Mouse (Mus musculus) Muller cell, postnatal 12 days (primary cell): Measurements from ENCODE around the gene Atg4b.

Experiments used
- DNase-seq: peaks from one replicate; pipeline ENCODE4 v3.0.0-alpha.2; 2015; ENCODE audit errors: inconsistent ontology term

Gene Atg4b

DNA sequence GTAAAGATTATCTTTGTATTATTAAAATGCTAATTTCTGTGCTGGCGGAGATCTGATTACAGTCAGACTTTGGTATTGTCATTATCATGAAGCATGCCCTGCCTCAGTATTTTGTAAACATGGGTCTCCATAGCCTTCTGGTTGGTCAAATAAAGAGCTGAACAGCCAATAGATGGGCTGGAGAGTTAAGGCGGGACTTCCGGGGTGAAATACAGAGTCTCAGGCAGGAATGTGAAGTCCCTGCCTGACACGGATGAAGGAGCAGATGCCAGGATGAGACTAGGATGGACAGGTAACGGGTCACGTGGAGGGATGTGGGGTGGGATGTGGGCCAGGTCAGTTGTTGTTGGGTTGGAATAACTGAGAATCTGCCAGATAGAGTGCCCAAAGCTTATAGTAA, at the start of gene Atg4b:
Gene Atg4b (plus strand): TSS at position 211 of the 400 bp plus-strand sequence.
- DNase-seq = no peak

DNA sequence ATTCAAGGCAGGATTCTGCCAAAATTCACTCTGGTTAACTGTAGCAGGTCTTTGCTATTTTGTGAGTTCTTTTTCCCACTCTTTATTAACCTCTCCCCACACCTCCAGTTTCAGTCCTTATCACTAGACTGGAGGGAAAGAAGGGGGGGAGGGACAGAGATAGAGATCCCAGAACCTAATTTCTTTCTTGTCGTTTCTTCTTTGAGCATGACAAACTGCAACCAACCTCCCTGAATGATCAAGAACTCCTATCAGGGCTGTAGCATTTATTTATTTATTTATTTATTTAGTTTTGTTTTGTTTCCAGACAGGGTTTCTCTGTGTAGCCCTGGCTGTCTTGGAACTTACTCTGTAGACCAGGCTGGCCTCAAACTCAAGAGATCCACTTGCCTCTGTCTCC, 49.2 kb upstream of the Atg4b start:
- no peak for DNase-seq

DNA sequence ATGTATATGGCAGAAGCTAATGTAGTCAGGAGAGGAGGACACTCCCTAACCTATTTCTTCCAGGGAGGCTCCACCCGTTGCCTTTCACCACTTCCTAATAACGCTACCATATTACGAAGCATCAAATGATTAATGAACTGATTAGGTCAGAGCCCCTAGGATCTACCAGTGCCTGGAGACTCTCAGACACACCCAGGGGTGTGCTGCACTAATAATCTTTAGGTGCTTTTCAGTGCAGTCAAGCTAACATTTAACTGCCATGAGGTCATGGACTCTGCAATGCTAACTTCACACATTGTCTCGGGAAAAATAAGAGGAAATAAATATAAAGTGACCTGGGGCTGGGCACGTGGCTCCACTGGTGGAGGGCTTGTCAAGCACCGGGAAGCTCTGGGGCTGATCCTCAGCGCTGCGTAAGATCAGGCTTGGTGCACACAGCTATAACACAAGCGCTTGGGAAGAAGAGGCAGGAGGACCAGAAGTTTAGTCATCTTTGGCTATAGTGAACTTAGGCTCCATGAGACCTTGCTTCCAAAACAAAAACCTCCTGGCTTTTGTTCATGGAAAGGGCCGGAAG, 47.7 kb upstream of the Atg4b start:
- no peak for DNase-seq

- DNase-seq = no peak
Measured at GRCm38 (mm10) chr1:93704341-93704740, 47.0 kb upstream of the Atg4b start.

DNA sequence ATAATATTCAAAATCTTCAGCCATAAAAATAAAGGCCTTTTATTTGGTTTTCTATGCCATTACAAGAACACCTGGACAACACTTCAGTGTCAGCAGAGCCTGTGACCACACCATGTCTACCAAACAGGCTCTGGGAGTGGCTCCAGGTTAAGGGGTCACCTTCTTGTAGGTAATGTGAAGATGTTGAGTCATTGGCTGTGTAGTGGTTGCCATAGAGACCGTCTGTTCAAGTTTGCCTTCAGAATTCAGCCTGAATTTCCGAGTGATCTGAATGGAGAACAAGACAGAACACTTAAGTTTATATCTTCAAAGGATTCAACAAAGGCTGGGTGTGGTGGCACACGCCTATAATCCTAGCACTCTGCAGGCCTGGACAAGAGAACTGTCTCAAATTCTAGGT, 45.9 kb upstream of the Atg4b start:
- no peak for DNase-seq

- DNase-seq = no peak
Measured at GRCm38 (mm10) chr1:93716166-93716565, 35.1 kb upstream of the Atg4b start.

- DNase-seq = no peak
Measured at GRCm38 (mm10) chr1:93721557-93721956, 29.7 kb upstream of the Atg4b start.

DNA sequence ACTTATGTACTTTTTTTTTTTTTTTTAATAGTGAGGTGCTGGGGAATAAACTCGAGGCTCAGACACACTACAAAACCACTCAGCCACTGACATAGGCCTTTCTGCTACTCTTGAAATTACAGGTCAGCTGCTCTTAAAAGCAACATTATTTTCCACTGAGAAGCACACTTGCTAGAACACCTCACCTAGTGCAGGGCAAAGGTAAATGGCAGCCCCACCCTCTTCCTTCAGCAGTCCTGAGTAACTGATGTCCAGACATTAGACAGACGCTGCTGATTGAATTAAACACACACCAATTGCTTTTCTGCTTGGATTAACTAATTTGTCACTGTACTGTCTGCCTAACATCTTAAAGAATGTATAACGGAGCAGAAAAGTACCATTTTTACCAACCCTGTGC, 26.7 kb upstream of the Atg4b start:
- no peak for DNase-seq

DNA sequence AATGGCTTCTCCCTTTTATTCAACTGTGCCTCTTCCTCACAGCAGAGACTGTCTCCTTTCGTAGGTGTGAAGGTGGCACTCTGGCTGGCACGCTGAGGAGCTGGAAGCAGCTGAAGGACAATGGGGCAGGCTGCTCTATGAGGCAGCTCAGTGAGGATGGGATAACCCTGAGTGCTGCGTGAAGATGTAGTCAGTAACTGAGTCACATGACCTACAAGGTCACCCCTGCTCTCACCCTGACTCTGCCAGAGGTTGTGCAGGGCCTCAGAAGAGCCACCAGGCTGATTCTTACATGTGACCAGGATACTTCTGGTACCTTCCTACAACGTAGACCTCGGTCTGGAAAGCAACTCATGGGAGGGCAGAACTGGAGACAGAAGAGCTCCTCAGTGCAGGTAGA, 25.6 kb upstream of the Atg4b start:
- peak; percentile 7 for DNase-seq

- peak; percentile 52 for DNase-seq
Measured at GRCm38 (mm10) chr1:93726116-93726515, 25.2 kb upstream of the Atg4b start.

GRCm38 (mm10) chr1:93726974-93727373, 24.3 kb upstream of the Atg4b start:
- peak; percentile 22 for DNase-seq

GRCm38 (mm10) chr1:93731103-93731502, 20.2 kb upstream of the Atg4b start:
- DNase-seq = no peak

DNA sequence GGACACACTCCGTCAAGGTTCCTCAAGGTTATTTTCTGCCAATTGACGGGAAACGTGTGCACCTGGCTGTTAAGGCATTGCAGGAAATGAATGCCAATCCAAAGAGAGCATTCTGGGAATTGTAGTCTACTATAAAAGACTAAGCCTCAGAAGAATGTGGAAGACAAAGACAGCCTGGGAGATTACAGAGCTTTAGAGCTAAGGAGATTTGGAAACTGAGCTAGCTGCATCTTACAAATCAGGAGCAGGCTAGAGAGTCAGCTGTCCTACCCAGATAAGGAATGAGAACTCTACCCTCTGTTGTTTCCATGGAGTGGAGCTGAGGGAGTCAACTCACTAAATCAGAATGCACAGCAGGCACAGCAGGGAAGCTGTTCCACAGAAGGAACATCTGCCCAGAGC, 19.4 kb upstream of the Atg4b start:
- DNase-seq = peak; percentile 18

DNA sequence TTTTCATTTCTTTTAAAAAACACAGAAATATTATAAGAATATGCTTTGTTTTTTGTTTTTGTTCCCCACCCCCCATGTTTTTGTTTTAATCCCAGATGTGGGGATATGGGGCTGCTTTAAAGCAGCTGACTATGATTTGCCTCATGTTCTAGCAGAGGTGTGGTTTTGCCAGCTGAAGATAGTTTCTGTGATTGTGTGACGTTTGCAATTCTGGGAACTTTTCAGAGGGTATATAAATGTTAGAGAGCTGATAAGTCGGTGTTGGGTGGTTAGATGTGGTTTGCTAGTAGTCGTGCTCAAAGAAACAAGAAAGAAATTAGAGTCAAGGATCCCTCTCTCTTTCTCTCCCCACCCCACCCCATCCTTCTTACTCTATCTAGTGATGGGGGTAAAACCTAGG, 15.4 kb upstream of the Atg4b start:
- no peak for DNase-seq

GRCm38 (mm10) chr1:93737711-93738110, 13.6 kb upstream of the Atg4b start:
- DNase-seq = no peak

GRCm38 (mm10) chr1:93740671-93741070, 10.6 kb upstream of the Atg4b start:
- DNase-seq = peak; percentile 25

GRCm38 (mm10) chr1:93741987-93742386, 9.3 kb upstream of the Atg4b start:
- no peak for DNase-seq

DNA sequence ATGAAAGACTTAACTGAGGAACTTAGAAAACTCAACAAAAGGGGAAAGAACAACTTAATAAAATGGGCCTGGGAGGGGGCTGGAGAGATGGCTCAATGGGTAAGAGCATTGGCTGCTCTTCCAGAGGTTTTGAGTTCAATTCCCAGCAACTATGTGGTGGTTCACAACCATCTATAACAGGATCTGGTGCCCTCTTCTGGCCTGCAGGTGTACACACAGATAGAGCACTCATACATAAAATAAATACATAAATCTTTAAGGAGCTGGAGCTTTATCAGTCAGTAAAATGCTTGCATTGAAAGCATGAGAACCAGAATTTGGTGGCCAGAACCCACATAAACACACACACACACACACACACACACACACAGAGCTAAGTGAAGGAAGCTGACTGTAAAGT, 8.4 kb upstream of the Atg4b start:
- no peak for DNase-seq

- no peak for DNase-seq
Measured at GRCm38 (mm10) chr1:93746179-93746578, 5.1 kb upstream of the Atg4b start.

DNA sequence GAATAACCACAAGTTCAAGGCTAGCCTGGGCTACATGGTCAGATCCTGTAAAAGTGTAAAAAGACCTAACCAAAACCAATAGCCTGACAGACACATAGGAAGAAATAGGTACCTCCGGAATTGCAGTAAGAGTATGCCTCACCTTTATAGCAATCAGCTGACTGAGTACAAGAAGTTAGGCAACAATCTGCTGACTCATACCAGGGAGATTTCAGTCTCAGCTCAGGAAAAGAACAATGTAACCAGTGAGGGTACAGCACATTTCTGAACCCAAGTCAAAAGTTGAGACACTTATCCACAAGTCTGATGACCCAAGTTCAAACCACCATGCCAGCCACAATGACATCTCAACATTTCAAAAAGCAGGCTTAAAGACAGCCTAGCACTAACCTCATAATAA, 2.8 kb upstream of the Atg4b start:
- no peak for DNase-seq

GRCm38 (mm10) chr1:93753911-93754572, 2.7 kb downstream of the Atg4b start:
- DNase-seq = peak; percentile 43

DNA sequence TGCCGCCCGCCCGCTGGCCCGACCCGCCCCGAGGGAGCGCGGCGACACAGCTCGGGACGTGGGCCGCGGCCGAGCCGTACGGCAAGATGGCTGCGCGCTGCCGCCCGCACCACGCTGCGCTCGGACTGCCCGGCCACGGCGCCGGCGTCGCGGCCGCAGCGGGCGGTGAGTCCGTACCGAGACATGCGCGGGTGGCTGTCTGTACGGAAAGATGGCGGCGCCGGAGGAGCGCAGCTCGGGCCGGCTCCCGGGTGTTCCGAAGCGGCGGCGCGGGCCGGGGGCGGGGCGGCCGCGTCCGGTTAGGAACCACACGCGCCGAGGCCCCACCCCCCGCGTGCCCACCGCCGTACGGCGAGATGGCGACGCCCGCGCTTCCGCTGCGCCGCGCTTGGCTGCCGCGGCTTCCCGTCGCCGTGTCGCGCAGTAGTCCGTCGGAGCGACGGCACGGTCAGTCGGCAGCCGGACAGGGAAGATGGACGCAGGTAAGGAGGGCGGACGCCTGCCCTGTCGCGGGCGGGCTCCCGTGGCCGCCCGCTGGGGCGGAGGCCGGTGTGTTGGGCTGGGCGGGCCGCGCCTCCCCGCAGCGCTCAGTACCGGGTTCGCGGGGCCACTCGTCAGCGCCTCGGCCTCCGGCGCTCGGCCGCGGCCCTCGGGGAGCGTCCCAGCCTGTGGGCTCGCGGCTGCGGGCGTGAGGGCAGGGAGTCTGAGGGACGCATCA, 3.4 kb downstream of the Atg4b start, which contains the start of gene Thap4:
Gene Thap4 (minus strand): TSS at position 292 of the 718 bp plus-strand sequence.
- peak; percentile 95 for DNase-seq

GRCm38 (mm10) chr1:93755291-93755610, 4.0 kb downstream of the Atg4b start:
- DNase-seq = no peak
